ENCODE assay signal across 26 mouse cellular contexts in the genomic region with DNA sequence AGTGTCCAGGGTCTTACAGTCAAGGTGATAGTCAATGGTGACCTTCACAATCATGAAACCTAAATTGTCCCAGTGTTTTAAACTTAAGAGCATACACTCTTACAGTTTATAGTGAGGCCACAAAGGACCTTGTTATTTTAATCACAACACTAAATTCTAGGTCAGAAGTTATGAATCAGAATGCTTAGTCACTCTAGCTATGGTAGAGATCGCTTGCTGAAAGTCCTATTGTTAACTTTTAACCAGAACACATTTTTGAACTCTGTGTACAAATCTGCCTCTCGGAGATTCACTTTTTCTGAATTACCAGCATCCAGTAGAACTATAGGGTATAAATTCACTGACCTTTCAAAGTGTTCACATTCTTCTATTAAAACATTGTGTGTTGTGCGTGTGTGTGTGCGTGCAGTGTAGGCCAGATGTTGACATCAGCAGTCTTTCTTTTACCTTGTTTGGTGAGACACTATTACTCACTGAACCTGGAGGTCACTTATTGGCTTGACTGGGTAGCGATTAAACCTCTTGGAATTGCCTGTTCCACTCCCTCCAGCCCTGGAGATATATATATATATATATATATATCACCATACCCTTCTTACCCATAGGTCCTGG.
DNase-seq lines count a peak whose midpoint lies in the region; ATAC-seq and TF ChIP-seq lines count a peak whose summit lies in the region.
"Had no signal": no experiment of that assay in that cellular context is flagged by ENCODE, and none has a peak within 500 bp of the region (broad histone marks: within the 10 kb centered on the region; RNA-seq: fewer than 3 reads in every experiment).

No protein-coding gene starts in this region.

- H3K9me3 ChIP-seq in liver, postnatal 0 days (ENCODE audit: low read length): no peaks in the 10 kb centered on the region
- H3K9me3 ChIP-seq in hindbrain, embryonic 12.5 days (replicated peaks): no peaks in the 10 kb centered on the region
- H3K9me3 ChIP-seq: embryonic facial prominence, embryonic 12.5 days; embryonic facial prominence, embryonic 15.5 days; forebrain, embryonic 10.5 days; forebrain, embryonic 13.5 days; hindbrain, embryonic 15.5 days had no signal

- no peak for TF ChIP-seq POLR2A in liver, adult 2 months (IDR thresholded peaks at IDR 0.05; ENCODE audit: extremely low read depth, insufficient read depth, low read length)

- H3K9ac ChIP-seq in liver, adult 2 months (ENCODE audit: low read depth, low read length): no peak overlapping the region
- H3K9ac ChIP-seq in liver, postnatal 0 days (replicated peaks): no peak overlapping the region
- no peak overlapping the region for H3K9ac ChIP-seq in hindbrain, embryonic 12.5 days
- H3K9ac ChIP-seq: embryonic facial prominence, embryonic 12.5 days; embryonic facial prominence, embryonic 15.5 days; forebrain, embryonic 13.5 days; hindbrain, embryonic 15.5 days had no signal

- ATAC-seq in liver, postnatal 0 days: no peak
- peak; percentile 84 for ATAC-seq in Patski
- no peak for ATAC-seq in hindbrain, embryonic 12.5 days (ENCODE audit: low FRiP score)
- ATAC-seq: CD4-positive, CD25-positive, alpha-beta regulatory T cell, adult 4 months; forebrain, embryonic 13.5 days; forebrain, embryonic 16.5 days; intestine, postnatal 0 days had no signal

- in situ Hi-C loops in Patski (cut with MboI; ENCODE audit: low pct_unique_long_range_greater_than_20kb): no loop called here

- no peaks in the 10 kb centered on the region; the same call in 1 of the 2 replicates for H3K4me1 ChIP-seq in liver, adult 2 months (ENCODE audit: control insufficient read depth, insufficient read depth, low read length)
- no peaks in the 10 kb centered on the region for H3K4me1 ChIP-seq in liver, postnatal 0 days (ENCODE audit: insufficient read depth)
- H3K4me1 ChIP-seq in hindbrain, embryonic 12.5 days: no peaks in the 10 kb centered on the region
- H3K4me1 ChIP-seq: embryonic facial prominence, embryonic 12.5 days; embryonic facial prominence, embryonic 15.5 days; forebrain, embryonic 10.5 days; forebrain, embryonic 13.5 days; hindbrain, embryonic 15.5 days had no signal

- DNase-seq in adrenal gland, adult 2 months: peak; percentile 11
- DNase-seq in adrenal gland, postnatal 14 days: no peak
- peak; percentile 54 for DNase-seq in liver, adult 2 months (ENCODE audit: extremely low read depth, low read depth, low spot score)
- no peak for DNase-seq in liver, postnatal 0 days
- DNase-seq in Patski (ENCODE audit: low read depth, low spot score): peak; percentile 22
- peak; percentile 16 for DNase-seq in fibroblast of lung, adult 2 months (ENCODE audit: low read depth)
- no peak for DNase-seq in urinary bladder, adult 18-20 months (ENCODE audit: low spot score in 2 of 2)
- DNase-seq: adrenal gland, postnatal 10 days; cerebellum, adult 11 months; cerebellum, adult 2 months; cerebellum, adult 9-11 months; cerebellum, postnatal 25 days; gastrocnemius, postnatal 14 days; heart, adult 11 months; heart, postnatal 4 days had no signal

- CTCF ChIA-PET in Patski (lab: Charles Lee): interaction anchor here (1.1 to 1.5 kb wide), 2 partner anchors 9 to 12 kb away, joined by 3 to 4 read pairs; no protein-coding TSS in a partner anchor

- H3K27me3 ChIP-seq in liver, adult 2 months (ENCODE audit: control insufficient read depth, insufficient read depth, low read length): no peaks in the 10 kb centered on the region
- H3K27me3 ChIP-seq in liver, postnatal 0 days (ENCODE audit: insufficient read depth, low read length): no peaks in the 10 kb centered on the region
- no peaks in the 10 kb centered on the region for H3K27me3 ChIP-seq in Patski
- H3K27me3 ChIP-seq in hindbrain, embryonic 12.5 days: no peaks in the 10 kb centered on the region
- H3K27me3 ChIP-seq: embryonic facial prominence, embryonic 12.5 days; embryonic facial prominence, embryonic 15.5 days; forebrain, embryonic 13.5 days; hindbrain, embryonic 15.5 days had no signal

- no peak for TF ChIP-seq CTCF in liver, adult 2 months (IDR thresholded peaks at IDR 0.05; ENCODE audit: low read depth, low read length)
- TF ChIP-seq CTCF in liver, postnatal 0 days (IDR thresholded peaks at IDR 0.05; ENCODE audit: low read depth): no peak
- no peak for TF ChIP-seq CTCF in Patski (IDR thresholded peaks at IDR 0.05)

- no peaks in the 10 kb centered on the region for H3K79me2 ChIP-seq in liver, adult 2 months (ENCODE audit: control insufficient read depth, insufficient read depth, low read length)

- H3K27ac ChIP-seq in liver, adult 2 months (replicated peaks; ENCODE audit: insufficient read depth, low read depth, low read length): no peak overlapping the region
- H3K27ac ChIP-seq in liver, postnatal 0 days (ENCODE audit: low read depth): no peak overlapping the region
- no peak overlapping the region for H3K27ac ChIP-seq in hindbrain, embryonic 12.5 days
- H3K27ac ChIP-seq: embryonic facial prominence, embryonic 12.5 days; embryonic facial prominence, embryonic 15.5 days; forebrain, embryonic 10.5 days; forebrain, embryonic 13.5 days; hindbrain, embryonic 15.5 days had no signal

- H3K4me3 ChIP-seq in liver, adult 2 months (ENCODE audit: insufficient read depth, low read depth, low read length): no peak overlapping the region
- H3K4me3 ChIP-seq in liver, postnatal 0 days (ENCODE audit: low read depth, low read length): no peak overlapping the region
- no peak overlapping the region for H3K4me3 ChIP-seq in hindbrain, embryonic 12.5 days
- H3K4me3 ChIP-seq: embryonic facial prominence, embryonic 12.5 days; embryonic facial prominence, embryonic 15.5 days; erythroblast, embryonic 14.5 days; forebrain, embryonic 10.5 days; forebrain, embryonic 13.5 days; hindbrain, embryonic 15.5 days had no signal

- no peak overlapping the region for H3K4me2 ChIP-seq in liver, postnatal 0 days (ENCODE audit: low read depth, low read length)
- no peak overlapping the region for H3K4me2 ChIP-seq in hindbrain, embryonic 12.5 days (replicated peaks)
- H3K4me2 ChIP-seq: embryonic facial prominence, embryonic 12.5 days; embryonic facial prominence, embryonic 15.5 days; forebrain, embryonic 13.5 days; heart, embryonic 11.5 days; hindbrain, embryonic 15.5 days had no signal

- TF ChIP-seq EP300 in liver, postnatal 0 days (IDR thresholded peaks at IDR 0.05; ENCODE audit: low read depth): no peak

- POLR2A ChIA-PET in Patski (lab: Charles Lee): interaction anchor here (0.7 kb wide), 1 partner anchor 81 kb away, joined by 3 read pairs; no protein-coding TSS in a partner anchor

- WGBS in liver, adult 2 months: 61% methylated on average over 5 of the region's 5 CpGs
- 80% methylated on average over 5 of the region's 5 CpGs for WGBS in liver, postnatal 0 days (ENCODE audit: insufficient replicate concordance)
- WGBS in hindbrain, embryonic 12.5 days: 95% methylated on average over 5 of the region's 5 CpGs

- no peaks in the 10 kb centered on the region for H3K36me3 ChIP-seq in liver, adult 2 months (ENCODE audit: control insufficient read depth, insufficient read depth, low read length)
- no peaks in the 10 kb centered on the region for H3K36me3 ChIP-seq in liver, postnatal 0 days (replicated peaks; ENCODE audit: insufficient read depth, low read length)
- H3K36me3 ChIP-seq in hindbrain, embryonic 12.5 days: no peaks in the 10 kb centered on the region
- H3K36me3 ChIP-seq: embryonic facial prominence, embryonic 12.5 days; embryonic facial prominence, embryonic 15.5 days; forebrain, embryonic 10.5 days; hindbrain, embryonic 15.5 days had no signal

Comparison
In these comparisons a context has a peak if more than half of its experiments do, and no peak if none do; other contexts are left out.
1. DNase-seq: peak in adrenal gland, adult 2 months (single experiment), liver, adult 2 months (single experiment), Patski (single experiment) and fibroblast of lung, adult 2 months (single experiment); none in adrenal gland, postnatal 14 days (single experiment), liver, postnatal 0 days (single experiment) and urinary bladder, adult 18-20 months (0 of 2).